Mouse (Mus musculus) stomach, embryonic 16.5 days (tissue): ENCODE results near the gene Calhm1. TPM values are rescaled to one million over a fixed set of nuclear protein-coding genes. Genes with fewer than 3 reads are reported as not detected.
A peak's percentile ranks its signal among the peaks of the same experiment; 100 is the strongest.

Source experiments
- ATAC-seq: fragments of 200-750 bp; cut with Nextera tagmentation; 2 replicates; pipeline ENCODE4 v1.8.0; 2017; ENCODE audit warnings: moderate number of reproducible peaks, moderate TSS enrichment; ENCODE audit not compliant: insufficient read depth, low FRiP score
- H3K27ac ChIP-seq: fragments of 300-500 bp; sonication (generic); 2 replicates; pipeline ENCODE4 v1.5.1; 2014; ENCODE audit warnings: low read length
- H3K27me3 ChIP-seq: fragments of 300-500 bp; sonication (generic); 2 replicates; pipeline ENCODE4 v1.6.1; 2014; ENCODE audit warnings: low read length, control low read depth, mixed read lengths; ENCODE audit not compliant: control insufficient read depth, insufficient read depth
- H3K36me3 ChIP-seq: fragments of 300-500 bp; sonication (generic); 2 replicates; pipeline ENCODE4 v1.6.1; 2014; ENCODE audit warnings: low read length; ENCODE audit not compliant: control insufficient read depth, insufficient read depth
- H3K4me1 ChIP-seq: fragments of 300-500 bp; sonication (generic); 2 replicates; pipeline ENCODE4 v1.6.1; 2014; ENCODE audit warnings: low read length, control low read depth, mixed read lengths; ENCODE audit not compliant: control insufficient read depth, insufficient read depth
- H3K4me2 ChIP-seq: fragments of 300-500 bp; sonication (generic); 2 replicates; pipeline ENCODE4 v1.6.1; 2014; ENCODE audit warnings: low read depth, low read length, mixed read lengths
- H3K4me3 ChIP-seq: fragments of 300-500 bp; sonication (generic); replicated peaks from 2 replicates; pipeline ENCODE4 v1.5.1; 2014; ENCODE audit warnings: mild to moderate bottlenecking, low read length
- H3K9ac ChIP-seq: fragments of 300-500 bp; sonication (generic); 2 replicates; pipeline ENCODE4 v1.6.1; 2014; ENCODE audit warnings: low read length
- H3K9me3 ChIP-seq: fragments of 300-500 bp; sonication (generic); replicated peaks from 2 replicates; pipeline ENCODE4 v1.6.1; 2016; ENCODE audit warnings: low read length, control low read depth; ENCODE audit not compliant: control insufficient read depth
- WGBS: fragments of 180-500 bp; shearing (Covaris S2); extraction: QIAGEN DNeasy Blood & Tissue Kit; methylation state at CpG from one replicate; pipeline ENCODE4 v1.1.7; 2014; 5-methylcytosine and 5-hydroxymethylcytosine counted together
- polyA plus RNA-seq: library from polyadenylated mRNA; unstranded; fragments of >200 nt; fragmentation: Nextera tagmentation; extraction: Ambion mirVana; gene quantifications from 2 replicates; pipeline ENCODE4 v1.2.1, GENCODE M21; 2015

Gene Calhm1
- polyA plus RNA-seq: not detected in 2 replicates

DNA sequence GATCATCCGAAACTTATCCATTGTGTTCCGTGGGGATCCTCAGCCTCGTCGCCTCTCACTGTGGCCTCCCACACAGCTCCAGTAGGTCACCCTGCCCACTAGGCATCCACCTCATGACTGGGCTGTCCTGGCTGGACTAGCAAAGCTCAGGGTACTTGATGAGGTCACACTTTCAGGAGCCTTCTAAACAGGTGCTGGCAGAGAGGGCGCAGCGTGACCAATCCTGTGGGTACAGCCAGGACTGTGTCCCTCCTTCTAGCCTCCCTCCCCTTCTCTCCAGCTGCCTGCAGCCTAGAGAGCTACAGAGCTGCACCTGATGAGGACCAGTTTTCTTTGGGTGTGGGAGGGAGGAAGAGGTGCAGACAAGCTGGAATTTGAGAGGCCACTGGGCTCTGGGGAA, at the start of gene Calhm1:
TSS of gene Calhm1 (minus strand) at position 101 of the 400 bp plus-strand sequence.
- no peaks in the 10 kb centered on the region for H3K36me3 ChIP-seq
- no peaks in the 10 kb centered on the region for H3K9me3 ChIP-seq
- no peak within 1 kb of the TSS for H3K27ac ChIP-seq
- no peaks in the 10 kb centered on the region for H3K4me1 ChIP-seq
- no peak within 1 kb of the TSS for H3K9ac ChIP-seq
- no peaks in the 10 kb centered on the region for H3K27me3 ChIP-seq
- no peak within 1 kb of the TSS for H3K4me2 ChIP-seq
- no peak for ATAC-seq
- H3K4me3 ChIP-seq: no peak within 1 kb of the TSS
- 94% methylated on average over 6 of the region's 6 CpGs for WGBS

DNA sequence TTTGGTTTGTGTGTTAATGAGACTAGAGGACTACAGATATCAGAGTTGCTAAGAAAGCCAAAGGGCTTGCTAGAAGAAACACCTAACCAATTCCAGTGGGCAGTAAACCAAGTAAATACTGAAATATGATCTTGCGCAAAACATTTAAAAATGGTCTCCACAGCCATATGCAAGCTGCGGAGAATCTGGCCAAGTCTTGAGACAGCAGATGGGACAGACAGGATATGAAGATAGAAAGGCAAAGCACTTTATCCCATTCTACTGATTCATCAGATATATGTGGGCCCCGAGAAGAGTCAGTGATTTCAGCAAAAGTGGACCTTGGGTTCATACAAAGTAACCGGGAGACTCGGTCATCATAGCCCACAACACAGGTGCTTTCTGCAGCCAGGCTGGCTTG, 48.1 kb upstream of the Calhm1 start:
- Histone ChIP-seq H3K27me3 (no peaks in the 10 kb centered on the region), H3K36me3 (no peaks in the 10 kb centered on the region), H3K9me3 (no peaks in the 10 kb centered on the region), H3K4me2 (no peak overlapping the region), H3K4me3 (no peak overlapping the region), H3K9ac (no peak overlapping the region), H3K4me1 (no peaks in the 10 kb centered on the region), H3K27ac (no peak overlapping the region)
- 90% methylated on average over 5 of the region's 5 CpGs for WGBS
- ATAC-seq: no peak

DNA sequence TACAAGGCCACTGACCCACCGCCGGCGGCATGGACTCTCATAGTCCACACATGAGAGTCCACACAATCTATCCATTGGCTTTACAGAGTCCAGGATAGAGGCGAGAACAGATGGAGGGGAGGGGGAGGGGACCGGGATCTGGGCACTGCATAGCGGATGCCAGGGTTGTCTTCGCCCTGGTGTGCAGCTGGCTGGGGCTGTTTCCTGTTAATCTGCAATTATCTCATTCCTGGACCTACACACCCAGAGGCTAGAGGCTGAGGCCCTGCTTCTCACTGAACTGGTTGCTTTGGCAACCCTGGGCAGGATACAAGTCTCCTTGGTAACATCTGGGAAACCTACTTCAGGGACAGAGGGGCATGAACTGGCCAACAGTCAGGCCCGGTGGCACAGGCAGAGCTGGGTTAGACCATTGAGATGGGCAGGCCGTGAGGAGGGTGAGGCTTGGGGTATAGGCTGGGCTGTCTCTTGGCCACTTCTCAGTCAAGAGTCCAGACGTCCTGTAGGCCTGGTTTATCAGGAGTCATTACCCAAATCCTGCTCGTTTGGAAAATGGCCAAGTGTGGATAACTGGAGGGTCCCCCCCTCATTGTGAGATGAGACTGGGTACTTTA, 44.6 kb upstream of the Calhm1 start:
- Histone ChIP-seq H3K4me3 (no peak overlapping the region), H3K9ac (no peak overlapping the region), H3K27me3 (no peaks in the 10 kb centered on the region), H3K9me3 (no peaks in the 10 kb centered on the region), H3K4me2 (no peak overlapping the region), H3K36me3 (no peaks in the 10 kb centered on the region), H3K4me1 (no peaks in the 10 kb centered on the region), H3K27ac (no peak overlapping the region)
- ATAC-seq: 0 out of 2 replicates have a peak, but pooled peaks have one; percentile 47
- WGBS: 75% methylated on average over 11 of the region's 11 CpGs

DNA sequence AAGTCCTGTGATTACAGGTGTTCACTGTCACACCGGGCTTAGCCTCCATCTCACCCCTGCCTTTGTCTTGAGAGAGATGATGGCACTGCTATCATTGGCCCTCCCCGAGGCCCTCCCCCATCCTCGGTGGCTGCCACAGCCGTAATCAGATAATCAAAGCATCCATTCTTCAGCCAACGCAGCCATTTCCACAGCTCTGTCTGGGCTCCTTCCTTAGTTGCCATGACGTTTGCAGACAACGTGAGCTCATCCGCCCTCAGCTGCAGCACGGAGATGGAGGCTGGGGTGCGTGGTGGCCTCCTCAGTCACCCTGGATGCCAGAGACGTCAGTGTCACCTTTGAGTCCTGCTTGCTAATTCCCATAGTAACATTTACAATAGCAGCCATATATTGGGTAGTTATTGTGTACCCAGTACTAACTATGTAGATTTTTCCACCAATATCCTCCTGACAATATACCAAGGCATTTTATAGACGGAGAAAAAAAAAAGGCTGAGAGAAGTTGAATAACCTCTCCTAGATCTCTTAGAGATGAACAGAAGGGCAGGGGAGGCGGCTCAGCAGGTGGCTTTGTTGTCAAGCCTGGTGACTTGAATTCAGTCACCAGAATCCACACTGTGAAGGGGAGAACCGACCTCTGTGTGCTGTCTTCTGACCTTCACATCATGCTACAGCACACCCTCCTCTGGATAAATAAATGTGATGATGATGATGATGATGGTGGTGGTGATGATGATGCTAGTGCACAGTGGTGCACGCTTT, 42.6 kb upstream of the Calhm1 start:
- Histone ChIP-seq H3K27me3 (no peaks in the 10 kb centered on the region), H3K9me3 (no peaks in the 10 kb centered on the region), H3K4me1 (no peaks in the 10 kb centered on the region), H3K9ac (no peak overlapping the region), H3K4me3 (no peak overlapping the region), H3K36me3 (no peaks in the 10 kb centered on the region), H3K4me2 (no peak overlapping the region), H3K27ac (no peak overlapping the region)
- no peak for ATAC-seq
- 48% methylated on average over 15 of the region's 15 CpGs for WGBS

DNA sequence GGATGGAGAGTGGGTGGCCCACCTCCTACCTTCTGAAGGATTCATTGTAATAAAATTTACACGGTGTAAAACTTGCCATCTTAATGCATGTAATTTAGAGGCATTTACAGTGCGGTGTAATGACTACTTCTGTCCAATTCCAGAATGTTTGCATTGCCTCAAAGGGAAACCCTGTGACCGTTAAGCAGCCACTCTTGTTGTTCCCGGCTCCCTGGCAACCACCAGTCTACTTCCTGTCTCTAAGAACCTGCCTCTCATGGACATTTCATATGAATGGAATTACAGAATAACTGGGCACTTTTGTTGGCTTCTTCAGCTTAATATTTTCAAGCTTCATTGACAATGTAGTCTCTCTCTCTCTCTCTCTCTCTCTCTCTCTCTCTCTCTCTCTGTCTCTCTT, 40.7 kb upstream of the Calhm1 start:
- H3K27ac ChIP-seq: no peak overlapping the region
- WGBS: 48% methylated on average over 4 of the region's 4 CpGs
- H3K36me3 ChIP-seq: no peaks in the 10 kb centered on the region
- H3K4me2 ChIP-seq: no peak overlapping the region
- no peak for ATAC-seq
- no peaks in the 10 kb centered on the region for H3K9me3 ChIP-seq
- H3K4me1 ChIP-seq: peaks cover 4% of the 10 kb centered on the region
- H3K9ac ChIP-seq: no peak overlapping the region
- no peak overlapping the region for H3K4me3 ChIP-seq
- peaks cover 3% of the 10 kb centered on the region; the same call in 1 of the 2 replicates for H3K27me3 ChIP-seq

DNA sequence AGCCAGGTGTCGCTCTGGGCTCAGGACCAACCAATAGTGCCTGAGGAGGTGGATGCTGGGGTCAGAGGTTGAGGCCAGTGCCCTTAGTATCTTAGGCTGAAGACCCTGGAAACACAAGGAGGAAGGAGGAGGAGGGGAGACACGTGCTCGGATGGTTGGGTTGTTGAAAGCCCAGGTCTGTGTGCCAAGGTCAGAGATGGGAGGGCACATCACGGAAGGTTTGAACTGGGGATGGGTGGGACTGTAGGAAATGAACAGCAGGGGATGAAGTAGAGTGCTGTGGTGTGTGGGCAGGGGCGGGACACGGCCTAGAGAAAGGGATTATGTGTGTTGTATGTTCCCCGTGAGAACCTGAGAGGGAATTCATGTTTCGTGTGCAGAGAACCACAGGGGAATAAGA, 40.2 kb upstream of the Calhm1 start:
- Histone ChIP-seq H3K9ac (no peak overlapping the region), H3K4me1 (peaks cover 9% of the 10 kb centered on the region)
- 65% methylated on average over 8 of the region's 8 CpGs for WGBS

DNA sequence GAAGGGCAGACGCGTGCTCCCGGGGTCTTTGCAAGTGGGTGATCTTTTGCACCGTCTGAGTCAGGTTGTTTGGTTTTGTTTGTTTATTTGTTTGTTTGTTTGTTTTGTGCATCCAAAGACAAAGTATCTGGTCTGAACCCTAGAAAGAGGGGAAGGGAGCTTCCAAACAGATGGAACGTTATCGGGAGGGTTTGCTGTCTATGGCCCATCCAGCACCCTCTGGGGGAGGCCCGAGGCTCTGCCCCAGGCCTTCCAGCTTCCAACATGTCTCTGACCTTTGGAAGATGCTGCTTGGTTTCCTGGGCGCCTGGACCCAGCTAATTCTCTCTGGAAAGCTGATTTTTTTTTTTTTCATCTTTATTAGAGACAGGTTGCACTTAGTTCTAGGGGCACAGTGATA, 36.0 kb upstream of the Calhm1 start:
- no peaks in the 10 kb centered on the region for H3K36me3 ChIP-seq
- ATAC-seq: no peak
- WGBS: 17% methylated on average over 8 of the region's 8 CpGs
- peak overlapping the region; percentile 85 for H3K4me2 ChIP-seq
- H3K27ac ChIP-seq: no peak overlapping the region
- H3K9me3 ChIP-seq: no peaks in the 10 kb centered on the region
- peak overlapping the region; percentile 71 for H3K4me3 ChIP-seq
- peaks cover 14% of the 10 kb centered on the region for H3K4me1 ChIP-seq
- H3K9ac ChIP-seq: peak overlapping the region; percentile 85
- peaks cover 9% of the 10 kb centered on the region; the same call in 1 of the 2 replicates for H3K27me3 ChIP-seq

More for the DNA sequence above, 40.2 kb upstream of the Calhm1 start:
- no peak for ATAC-seq
- peaks cover 9% of the 10 kb centered on the region; the same call in 1 of the 2 replicates for H3K27me3 ChIP-seq
- H3K4me3 ChIP-seq: no peak overlapping the region
- no peaks in the 10 kb centered on the region for H3K9me3 ChIP-seq
- H3K27ac ChIP-seq: no peak overlapping the region
- no peak overlapping the region for H3K4me2 ChIP-seq
- H3K36me3 ChIP-seq: no peaks in the 10 kb centered on the region

DNA sequence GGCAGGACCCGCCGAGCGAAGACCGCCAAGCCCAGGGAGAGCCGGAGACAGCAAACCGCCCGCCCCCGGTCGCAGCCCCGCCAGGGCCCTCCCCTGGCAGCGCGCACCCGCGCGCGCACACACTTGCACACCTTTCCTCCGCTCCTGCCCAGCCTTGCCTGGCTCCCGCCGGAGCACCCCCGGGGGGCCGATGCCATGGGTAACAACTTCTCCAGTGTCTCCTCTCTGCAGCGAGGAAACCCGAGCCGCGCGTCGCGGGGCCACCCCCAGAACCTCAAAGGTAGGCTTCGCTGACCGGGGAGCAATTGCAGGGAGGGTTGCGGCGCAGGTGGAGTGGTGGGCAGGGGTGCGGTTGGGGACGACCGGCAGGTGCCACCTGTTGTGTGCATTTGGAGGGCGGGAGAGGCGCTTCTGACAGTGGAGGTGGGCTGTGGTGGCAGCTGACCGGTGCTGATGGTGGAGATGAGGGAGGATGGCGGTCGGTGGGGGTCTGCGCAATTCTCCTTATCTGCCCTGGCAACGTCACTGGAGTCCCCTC, 35.3 kb upstream of the Calhm1 start:
- peaks cover 9% of the 10 kb centered on the region; the same call in 1 of the 2 replicates for H3K27me3 ChIP-seq
- peak overlapping the region; percentile 46; the same call in 1 of the 2 replicates for H3K27ac ChIP-seq
- H3K4me1 ChIP-seq: peaks cover 14% of the 10 kb centered on the region
- H3K9me3 ChIP-seq: no peaks in the 10 kb centered on the region
- ATAC-seq: peak; percentile 2; the same call in 1 of the 2 replicates
- peak overlapping the region; percentile 71 for H3K4me3 ChIP-seq
- H3K4me2 ChIP-seq: peak overlapping the region; percentile 85
- H3K9ac ChIP-seq: peak overlapping the region; percentile 85
- no peaks in the 10 kb centered on the region for H3K36me3 ChIP-seq
- under 1% methylated on average over 42 of the region's 42 CpGs for WGBS
